Mouse (Mus musculus): ENCODE results near the gene Sept9. TPM values are rescaled to one million over a fixed set of nuclear protein-coding genes. Genes with fewer than 3 reads are reported as not detected.
"Not testable (repeated sequence)": the region's sequence is repeated elsewhere in the genome, so short reads cannot be mapped to it uniquely, and the experiment has no call there.

The Sept9 gene
- total RNA-seq, 2 experiments from 2014 or later, result 106 to 110 TPM

DNA sequence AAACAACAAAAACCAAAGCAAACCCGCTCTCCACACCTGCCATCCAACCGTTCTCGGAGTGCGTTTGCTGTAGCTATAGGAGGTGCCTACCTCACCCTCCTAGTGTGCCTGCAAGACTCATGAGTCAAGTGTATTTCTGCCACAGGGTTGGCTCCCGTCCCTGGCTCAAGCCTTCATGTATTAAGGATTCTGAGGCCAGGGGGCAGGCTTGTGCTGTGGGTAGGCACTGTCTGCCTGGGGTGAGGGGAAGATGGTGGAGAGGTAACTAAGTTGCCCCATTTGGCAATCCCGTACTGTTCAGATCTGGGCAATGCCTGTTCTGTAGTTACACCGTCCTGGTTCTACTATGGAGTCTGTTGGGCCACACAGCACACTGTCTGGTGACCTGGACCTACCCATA lies 114.6 kb downstream of the Sept9 start:
- DNase-seq, result no peak

DNA sequence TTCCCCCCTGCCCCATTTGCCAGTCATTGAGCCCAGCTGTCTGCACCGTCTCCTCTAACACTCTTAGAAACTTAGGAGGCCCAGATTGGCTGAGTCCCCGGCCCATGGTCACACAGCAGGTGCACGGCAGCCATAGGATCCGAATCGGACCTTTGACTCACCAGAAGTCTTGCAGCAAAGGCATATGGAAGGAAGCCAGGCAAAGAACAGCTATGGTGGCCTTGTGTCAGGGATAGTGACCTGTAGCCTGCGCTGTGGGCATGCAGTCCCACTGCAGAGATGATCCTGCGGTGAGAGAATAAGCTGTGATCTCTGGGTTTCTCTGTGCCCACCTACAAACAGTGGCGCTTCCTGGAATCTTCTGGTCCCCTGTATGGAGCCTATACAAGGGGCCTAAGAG lies 115.1 kb downstream of the Sept9 start:
- DNase-seq, result no peak

DNA sequence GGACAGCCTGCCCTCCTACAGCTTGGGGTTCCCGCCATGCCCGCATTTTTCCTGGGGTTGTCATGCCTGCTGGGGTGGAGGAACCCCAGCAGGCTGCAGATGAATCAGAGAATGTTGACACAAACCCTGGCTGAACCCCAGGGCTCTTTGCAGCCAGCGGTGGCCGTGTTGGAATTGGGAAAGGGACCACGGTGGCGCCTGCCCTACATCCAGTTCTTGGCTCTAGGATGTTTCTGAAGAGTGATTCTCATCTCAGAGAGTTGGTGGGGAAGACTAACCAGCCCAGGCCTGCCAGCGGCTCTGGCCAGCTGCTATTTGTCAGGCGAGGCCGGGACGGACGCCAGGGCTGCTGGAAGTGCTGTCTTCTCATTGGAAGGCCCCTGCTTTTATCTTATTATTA lies 115.8 kb downstream of the Sept9 start:
- DNase-seq, result peak in 1 of 2 experiments; percentile 49

DNA sequence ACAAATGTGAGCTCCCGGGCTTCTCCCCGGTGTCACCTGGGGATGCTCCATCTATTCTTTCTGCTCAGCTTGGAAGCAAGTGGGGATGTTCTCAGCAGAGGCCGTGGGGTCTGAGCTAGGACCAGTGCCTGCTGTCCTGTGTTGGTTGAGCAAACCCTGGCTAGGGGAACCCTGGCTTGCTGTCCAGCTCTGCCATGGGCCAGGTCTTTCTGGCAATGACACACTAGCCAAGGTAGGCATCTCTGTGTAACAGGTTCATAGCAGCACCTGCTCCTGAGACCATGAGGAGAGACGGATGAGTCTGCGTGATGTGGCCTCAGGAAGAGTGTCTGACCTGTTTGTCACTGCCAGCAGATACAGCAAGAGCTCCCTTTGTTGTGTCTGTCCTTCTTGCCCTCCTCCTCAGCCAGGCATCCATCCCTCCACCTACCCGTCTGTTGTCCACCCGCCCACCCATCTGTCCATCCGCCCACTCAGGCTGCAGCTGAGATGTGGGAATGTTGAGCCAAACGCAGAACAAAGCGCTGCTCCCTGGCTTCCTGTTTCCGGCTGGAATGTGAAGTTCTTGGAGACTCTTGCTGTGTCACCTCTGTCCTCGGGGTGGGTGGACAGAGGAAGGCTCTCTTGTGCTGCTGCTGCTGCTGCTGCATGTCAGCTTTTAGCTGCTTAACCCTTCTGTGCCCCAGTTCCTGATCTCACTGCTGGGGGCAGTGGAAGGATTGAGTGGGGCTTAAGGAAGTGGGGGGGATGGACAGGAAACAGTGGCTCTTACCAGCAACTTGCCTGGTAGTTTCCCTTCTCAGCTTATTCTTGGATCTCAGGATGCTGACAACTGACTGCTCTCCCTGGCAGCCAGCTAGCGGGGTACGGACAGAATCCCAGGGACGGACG lies 117.2 kb downstream of the Sept9 start:
- no peak for DNase-seq

DNA sequence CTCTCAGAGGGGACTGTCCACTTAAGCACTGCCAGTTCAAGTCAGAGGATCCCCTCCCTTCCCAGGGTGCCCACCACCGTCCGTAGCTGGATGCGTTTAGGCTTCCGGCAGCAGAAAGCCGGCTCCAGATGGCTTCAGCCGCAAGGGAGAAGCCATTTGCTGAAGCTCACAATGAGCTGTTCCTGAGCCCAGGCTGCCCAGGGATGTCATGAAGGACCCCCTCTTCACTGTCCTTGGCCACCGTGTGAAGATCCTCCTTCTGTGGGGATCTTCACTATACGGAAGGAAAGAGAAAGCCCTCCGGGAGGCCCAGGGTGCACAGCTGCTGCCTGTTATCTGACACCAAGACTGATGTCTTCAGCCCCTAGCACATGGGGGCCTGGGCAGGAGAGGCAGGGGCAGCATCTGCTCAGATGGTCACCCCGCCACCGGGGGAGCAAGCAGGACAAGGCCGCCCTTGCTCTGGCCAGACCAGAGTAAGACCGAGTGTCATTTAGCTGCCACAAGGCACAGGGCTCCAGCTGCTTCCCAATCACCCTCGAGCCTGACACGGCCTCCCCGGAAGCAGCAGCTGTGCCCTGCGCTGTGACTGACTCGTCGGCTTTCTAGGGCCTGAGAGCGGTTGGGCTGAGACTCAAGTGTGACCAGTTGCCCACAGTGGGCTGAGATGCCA lies 118.1 kb downstream of the Sept9 start:
- DNase-seq, result peak; percentile 40 to 56

DNA sequence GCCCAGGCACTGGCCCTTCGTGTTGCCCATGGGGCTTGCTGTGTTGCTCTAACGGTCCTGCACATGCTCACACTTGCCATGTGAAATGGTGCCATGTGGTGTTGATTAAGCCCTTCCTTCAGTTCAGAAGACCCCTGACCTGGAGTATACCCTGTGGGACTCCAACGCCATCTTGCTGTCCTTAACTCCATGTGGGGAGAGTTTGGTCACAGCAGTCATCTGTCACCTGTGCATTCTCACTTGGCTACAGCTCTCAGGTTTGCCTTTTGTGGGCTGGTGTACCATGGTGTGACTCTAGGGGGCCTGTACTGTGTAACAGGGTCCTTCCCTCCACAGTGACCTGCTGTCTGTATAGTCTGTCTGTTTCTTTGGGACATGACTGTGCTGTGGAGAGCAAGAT lies 118.7 kb downstream of the Sept9 start:
- no peak for DNase-seq

DNA sequence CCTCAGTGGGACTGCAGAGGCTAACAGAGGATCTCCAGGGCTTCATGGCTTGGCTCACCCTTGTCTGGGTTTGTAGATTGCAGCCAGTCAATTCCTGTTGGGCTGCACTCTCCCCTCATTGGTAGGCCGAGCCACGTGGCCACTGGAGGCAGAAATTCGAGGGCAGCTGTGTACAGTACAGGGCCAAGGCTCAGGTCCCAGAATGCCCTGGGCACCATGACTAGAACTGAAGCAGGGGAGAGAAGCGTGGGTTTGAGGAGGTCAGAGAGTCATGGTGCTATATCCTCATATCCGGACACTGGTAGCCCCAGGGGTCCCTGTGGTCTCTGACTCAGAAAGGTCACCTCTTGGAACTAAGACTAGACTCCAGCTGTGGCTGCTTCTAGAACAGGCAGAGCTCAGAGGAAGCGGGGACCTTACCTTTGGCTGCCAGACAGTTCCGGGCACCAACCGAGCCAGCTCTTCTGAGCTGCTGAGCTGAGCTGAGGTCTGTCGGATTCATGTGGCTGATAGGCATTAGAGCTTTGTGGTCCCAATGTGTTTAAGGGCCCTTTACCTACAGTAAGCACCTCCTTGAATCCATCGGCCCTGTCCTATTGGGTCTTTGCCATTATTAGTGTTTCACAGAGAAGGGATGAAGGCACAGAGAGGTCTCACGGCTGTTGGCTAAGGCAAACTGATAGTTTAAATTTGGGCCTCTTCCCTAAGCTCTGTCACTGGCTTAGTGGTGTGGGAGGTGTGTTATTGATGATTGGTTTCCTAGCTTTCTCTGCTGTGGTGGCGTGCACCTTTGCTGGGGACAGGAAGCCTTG lies 119.5 kb downstream of the Sept9 start:
- no peak for DNase-seq

DNA sequence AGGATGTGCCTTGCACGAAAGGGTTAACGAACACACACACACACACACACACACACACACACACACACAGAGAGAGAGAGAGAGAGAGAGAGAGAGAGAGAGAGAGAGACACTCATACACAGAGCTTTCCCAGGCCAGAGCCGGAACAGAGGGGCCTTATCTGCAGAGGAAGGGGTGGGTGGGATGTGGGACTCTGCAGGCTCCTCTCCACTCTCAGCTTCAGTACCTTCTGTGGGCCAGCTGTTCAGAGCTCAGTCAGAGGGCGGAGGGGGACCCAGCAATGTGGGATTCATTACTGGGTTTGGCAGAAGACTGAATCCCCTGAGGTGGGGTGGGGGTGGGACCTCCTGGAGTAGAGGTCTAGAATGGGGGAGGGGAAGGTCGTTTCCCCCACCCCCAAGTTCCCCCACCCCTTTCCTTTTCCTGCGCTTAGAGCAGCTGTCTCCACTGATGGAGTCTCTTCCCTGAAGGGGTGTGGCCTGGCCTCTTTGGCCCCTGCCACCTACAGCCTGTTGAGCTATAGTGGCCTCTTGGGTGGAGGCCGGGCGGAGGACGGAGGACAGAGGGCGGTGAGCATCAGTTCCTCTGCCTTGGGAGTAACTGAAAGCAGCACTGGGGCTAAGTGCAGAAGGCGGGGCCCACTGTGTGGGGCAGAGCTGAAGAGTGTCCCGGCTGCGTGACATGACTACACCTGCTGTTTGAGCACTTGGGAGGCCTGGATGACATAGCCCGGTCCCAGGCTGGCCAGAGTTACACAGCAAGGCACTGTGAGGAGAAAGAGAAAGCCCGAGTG lies 120.3 kb downstream of the Sept9 start:
- DNase-seq, result no peak

DNA sequence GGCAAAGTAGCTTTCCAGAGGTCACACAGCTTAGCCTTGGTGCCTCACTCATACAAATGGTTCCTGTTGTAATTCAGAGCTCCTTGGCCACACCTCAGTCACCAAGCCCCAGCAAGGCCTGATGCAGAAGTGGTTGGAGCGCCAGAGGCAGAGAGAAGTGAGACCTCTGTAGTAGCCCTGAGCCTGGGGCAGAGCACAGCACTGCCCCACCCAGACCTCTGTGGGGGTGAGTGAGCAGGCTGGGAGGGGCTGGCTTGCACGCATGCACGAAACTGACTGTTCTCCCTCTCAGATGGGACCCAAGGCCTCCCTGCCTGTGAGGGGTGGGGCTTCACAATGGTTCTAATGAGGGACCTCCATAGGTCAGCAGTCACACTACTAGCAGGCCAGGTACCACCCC lies 121.0 kb downstream of the Sept9 start:
- DNase-seq, result no peak

DNA sequence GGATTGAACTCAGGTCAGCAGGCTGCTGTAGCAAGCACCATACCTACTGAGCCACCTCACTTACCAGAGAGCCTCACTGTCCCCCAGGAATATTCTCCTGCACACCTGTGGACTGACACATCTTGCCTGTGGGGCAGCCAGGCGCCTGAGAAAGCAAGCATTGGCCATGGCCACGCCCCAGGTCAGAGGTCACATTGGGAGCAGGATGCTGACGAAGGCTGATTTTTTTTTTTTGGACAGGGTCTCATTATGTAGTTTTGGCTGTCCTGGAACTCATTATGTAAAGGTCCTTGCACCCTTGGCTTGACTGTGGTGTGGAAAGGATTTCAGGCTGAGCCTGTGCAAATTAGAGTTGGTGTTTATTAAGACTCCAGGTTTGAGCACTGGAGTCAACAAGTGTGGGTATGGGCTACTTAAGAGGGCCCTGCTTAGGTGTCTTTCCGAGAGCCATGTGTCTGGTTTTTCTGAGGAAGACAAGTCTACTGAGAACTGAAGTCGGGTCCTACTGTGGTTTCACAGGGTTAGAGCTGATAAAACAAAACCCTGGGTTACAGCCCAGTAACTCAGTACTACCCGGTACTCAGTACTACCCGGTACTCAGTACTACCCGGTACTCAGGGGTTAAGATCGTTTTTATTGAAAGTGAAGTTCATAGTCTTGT lies 122.0 kb downstream of the Sept9 start:
- DNase-seq, result no peak

DNA sequence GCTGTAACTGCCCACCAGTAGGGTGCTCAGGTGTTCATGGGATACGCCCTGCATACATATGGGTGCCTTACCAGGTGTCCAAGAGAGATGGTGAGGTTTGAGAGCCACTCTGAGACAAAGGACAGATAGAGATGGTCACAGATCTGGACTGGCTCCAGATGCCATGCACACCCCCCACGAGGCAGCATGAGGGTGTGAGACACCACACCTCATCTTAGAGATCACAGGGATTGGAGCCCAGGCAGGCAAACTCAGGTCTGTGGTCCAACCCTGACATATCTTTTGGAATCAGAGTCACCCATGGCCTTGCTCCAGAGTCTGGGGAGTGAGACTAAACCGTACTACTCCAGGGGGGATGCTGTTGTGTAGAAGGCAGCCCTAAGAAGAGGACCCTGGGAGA lies 122.8 kb downstream of the Sept9 start:
- DNase-seq, result no peak

DNA sequence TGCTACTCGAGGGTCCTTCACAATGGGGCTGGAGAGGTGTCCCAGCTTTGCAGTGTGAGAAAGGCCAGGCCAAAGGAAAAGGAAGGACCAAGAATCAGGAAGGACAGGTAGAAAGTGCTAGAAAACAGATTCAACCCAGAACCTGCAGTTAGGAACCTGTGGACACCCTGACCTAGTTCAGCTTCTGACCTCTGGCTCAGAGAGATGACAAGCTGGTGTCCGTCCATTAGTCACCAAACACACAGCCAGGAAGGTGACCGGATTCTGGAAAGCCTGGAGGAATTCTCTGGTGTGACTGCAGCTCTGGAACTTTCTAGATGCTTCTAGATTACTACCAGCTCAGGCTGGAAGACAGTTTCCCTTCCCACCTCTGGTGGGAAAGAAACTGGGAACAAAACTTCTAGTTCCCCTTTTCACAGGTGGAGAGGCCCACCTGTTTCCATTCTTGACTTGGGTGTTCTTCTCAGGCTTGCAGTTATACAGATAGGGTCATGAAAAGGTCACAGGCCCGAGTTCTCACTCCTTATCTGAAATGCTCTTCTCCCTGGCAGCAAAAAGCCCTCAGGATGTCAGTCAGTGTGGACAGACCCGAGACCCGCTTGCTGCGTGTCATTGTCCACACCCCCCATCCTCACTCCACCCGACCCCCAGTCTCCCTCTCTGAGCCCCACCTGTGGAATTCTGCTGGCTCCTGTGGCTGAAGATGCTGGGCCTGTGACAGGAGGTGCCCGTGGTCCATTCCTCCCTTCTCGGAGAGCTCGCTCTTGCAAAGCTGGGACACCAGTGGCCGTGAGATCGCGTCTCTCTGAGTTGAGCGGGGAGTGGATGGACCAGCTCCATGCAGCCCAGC lies 123.5 kb downstream of the Sept9 start:
- no peak for DNase-seq

DNA sequence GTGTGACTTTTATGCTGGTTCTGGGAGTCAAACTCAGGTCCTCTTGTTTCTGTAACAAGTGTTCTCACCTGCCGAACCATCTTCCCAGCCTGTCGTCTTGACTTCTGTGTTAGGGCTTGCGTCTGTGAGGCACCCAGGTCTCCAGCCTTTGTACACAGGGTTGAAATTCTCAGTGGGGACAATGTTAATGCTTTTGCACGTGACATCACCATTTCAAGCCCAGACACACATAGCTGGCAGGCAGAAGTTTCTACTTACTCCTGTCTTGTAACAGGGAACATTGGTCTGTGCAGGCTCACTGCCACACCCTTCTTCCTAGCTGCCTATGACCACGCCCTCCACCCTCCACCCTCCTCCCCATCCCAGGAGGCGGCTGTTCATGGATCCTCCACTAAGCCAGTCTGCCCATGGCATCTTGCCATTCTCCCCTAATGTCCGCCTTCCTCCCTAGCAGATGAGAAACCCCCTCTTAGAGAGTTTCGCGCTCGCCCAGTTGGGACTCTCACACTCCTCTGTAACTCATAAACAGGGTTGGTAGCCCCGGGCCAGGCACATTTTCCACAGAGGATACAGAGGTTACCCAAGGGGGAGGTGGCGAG lies 124.6 kb downstream of the Sept9 start:
- no peak for DNase-seq

DNA sequence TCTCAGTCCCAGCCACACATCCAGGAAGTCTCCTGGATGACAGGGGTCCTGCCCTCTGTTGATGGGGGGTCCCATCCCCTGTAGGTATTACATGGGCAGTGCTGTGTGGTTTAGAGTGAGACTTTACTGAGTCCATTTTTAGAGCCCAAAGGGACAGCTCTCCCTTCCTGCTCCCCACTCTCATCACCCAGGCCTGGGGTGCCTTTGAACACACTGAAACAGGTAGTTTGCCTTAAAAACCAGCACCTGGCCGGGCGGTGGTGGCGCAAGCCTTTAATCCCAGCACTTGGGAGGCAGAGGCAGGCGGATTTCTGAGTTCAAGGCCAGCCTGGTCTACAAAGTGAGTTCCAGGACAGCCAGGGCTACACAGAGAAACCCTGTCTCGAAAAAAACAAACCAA lies 125.3 kb downstream of the Sept9 start:
- not testable (repeated sequence) for DNase-seq

DNA sequence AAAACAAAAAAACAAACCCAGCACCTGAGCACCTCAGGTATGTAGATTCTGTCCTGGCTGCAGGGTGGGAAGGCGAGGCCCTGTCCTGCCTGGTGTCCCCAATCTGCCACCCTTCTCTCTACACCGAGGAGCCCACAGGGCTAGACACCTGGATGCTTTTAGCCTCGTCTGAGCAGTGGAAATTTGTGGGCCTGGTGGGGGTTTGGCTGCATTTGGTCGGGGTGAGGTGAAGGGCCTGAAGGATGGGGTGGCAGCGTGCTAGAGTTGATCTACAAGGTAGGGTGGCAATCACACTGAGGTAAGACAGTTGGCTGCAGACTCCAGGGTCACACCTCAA lies 125.6 kb downstream of the Sept9 start:
- DNase-seq, result no peak

DNA sequence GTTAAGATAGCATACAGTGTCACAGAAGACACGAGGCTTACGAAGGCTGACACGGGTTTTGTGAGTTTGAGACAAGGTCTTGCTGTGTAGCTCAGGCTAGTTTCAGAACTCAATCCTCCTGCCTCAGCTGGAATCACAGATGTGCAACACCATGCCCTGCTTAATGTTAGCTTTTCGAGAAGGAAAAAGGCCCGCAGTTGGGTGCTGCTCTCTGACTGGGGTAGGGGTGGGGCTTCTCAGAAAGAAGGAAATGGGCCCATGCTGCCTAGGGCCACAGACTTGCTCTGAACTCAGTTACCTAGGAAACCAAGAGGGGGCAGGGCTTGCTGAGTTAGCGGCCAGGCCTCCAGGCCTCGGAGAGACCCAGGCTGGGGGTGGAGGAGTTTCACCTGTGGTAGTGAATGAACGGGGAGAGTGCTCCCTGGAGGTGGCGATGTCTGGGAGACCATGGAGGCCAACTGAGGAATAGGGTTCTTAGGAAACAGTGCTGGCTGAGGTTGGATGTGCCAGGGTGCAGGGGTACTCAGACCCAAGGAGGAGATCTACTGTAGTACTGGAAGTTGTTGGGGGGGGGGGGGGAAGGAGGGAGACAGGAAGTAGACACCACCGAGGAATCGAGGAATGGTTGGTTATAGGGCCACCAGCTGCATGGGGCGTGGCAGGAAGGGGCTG lies 126.1 kb downstream of the Sept9 start:
- no peak for DNase-seq

DNA sequence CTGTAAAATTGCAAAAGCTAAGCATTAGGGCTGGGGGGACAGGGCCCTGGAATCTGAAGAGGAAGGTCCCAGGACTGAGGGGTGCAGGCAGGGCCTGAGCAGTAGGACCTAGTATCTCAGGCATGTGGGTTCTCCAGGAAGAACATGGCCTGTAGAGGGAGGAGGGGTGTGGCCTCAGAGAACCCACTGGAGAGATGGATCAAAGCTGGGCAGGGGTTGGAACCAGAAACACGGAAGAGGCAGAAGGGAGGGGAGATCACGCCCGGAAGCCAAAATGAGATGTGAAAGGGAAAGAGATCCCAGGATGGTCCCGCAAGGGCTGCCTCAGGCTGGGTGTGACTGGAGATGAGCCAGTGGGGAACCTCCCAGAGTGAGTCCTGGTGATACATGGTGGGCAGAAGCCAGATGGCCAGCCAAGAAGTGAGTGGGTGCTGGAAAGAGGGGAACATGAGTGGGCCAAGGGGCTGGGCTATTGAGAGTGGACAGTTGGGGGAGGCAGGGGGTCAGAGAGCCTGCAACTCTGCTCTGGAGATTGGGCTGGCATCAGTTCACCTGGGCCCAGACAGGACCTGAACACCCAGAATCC lies 126.8 kb downstream of the Sept9 start:
- no peak for DNase-seq

DNA sequence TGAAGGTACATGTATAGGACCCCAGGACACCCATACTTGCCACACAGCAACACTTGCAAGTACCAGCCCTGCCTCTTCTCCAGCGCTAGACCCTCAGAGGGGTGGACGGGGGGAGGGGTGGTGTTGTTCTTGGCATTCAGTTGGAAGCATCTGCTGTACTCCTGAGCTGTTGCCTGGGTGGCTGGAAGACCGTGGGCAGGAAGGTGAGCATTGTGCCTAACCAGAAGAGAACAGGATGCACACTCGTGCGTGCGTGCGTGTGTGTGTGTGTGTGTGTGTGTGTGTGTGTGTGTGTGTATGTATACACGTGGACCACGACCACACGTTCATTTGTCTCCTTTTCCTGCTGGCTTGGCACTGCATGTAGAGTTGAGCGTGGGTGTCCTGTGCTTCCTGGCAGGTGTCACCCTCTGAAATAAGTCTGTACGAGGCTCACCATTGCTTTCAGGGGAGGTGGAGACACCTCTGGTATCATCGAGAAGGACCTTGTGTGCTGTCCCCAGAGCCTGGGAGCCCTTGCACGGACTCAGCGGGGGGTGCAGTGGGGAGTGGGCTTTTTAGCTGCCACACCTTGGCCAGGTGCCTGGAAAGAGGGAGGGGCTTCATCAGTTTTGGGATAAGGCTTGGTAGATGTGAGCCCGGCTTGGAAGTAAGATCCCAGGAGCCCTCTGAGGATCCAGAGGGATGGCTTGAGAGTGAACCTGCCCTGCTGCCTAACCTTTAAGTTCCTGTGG lies 127.6 kb downstream of the Sept9 start:
- peak in 1 of 2 experiments; percentile 35 for DNase-seq

DNA sequence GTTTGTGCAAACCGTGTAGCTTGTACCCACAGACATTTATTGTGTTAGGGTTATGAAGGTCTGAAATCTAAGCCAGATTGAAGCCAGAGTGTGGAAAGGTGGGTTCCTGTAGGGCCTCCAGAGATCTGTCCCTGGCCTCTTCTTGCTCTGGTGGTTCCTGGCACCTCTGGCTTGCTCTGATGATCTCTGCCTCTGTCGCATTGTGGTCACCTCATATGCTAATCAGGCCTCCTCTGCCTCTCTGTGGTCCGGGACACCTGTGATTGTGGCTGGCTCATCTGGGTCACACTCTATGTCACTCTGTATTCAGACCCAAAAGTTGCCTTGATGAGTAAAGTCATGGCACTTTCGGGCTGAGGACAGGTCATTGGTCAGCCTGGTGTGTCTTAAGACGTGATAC lies 128.2 kb downstream of the Sept9 start:
- no peak for DNase-seq

Measured in layer of hippocampus, postnatal 36 days (tissue).